Mouse (Mus musculus): ENCODE data around the gene Myrf.

DNA sequence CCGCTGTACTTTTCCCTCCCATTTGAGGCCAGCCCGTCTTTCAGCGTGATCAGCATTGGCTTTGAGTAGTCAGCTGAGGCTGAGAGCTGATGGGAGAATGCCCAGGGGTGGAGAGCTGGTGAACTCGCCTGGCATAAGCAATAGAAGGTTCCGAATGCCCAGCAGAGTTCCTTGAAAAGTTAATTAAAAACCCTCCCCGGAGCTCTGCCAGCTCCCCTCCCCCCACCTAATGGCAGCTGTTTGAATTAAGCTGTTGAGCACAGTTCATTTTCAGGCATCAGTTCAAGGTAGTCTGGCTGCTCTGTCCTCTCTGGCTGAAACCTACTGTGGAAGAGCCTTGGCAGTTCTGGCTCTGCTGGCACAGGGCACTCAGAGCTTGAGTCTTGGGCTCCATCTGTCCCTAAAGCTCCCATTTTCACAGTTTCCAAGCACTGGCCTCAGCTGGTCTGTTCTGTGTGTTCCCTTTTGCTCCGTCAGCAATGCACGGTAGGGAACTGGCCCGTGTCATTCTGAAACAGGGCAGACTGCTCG is 52.2 kb downstream of the Myrf start:
- no peak for TF ChIP-seq POLR2A (IDR thresholded peaks at IDR 0.05; ENCODE audit: borderline replicate concordance, extremely low read depth, low read depth, low read length)
- TF ChIP-seq CTCF (IDR thresholded peaks at IDR 0.05; ENCODE audit: insufficient read depth, low read length) = no peak
